Mouse (Mus musculus): ENCODE data around the gene Dcst2.

The Dcst2 gene

GRCm38 (mm10) chr3:89332476-89332875, 29.3 kb upstream of the Dcst2 start:
- DNase-seq = no peak

GRCm38 (mm10) chr3:89333053-89333452, 28.7 kb upstream of the Dcst2 start:
- DNase-seq = no peak

GRCm38 (mm10) chr3:89336529-89336928, 25.2 kb upstream of the Dcst2 start:
- DNase-seq = peak; percentile 7

- no peak for DNase-seq
Observed at GRCm38 (mm10) chr3:89337062-89337720, 24.6 kb upstream of the Dcst2 start.

- DNase-seq = peak; percentile 77
Observed at GRCm38 (mm10) chr3:89337721-89338578, 23.8 kb upstream of the Dcst2 start, which contains the start of gene Efna4. Efna4 (minus strand) TSS chr3:89338028.

- DNase-seq = peak; percentile 86
Observed at GRCm38 (mm10) chr3:89339416-89339815, 22.4 kb upstream of the Dcst2 start.

- DNase-seq = peak; percentile 86
Observed at GRCm38 (mm10) chr3:89340465-89340864, 21.3 kb upstream of the Dcst2 start.

- DNase-seq = no peak
Observed at GRCm38 (mm10) chr3:89341794-89342193, 20.0 kb upstream of the Dcst2 start.

- no peak for DNase-seq
Observed at GRCm38 (mm10) chr3:89343279-89343678, 18.5 kb upstream of the Dcst2 start.

GRCm38 (mm10) chr3:89346815-89347540, 14.8 kb upstream of the Dcst2 start:
- DNase-seq = no peak

GRCm38 (mm10) chr3:89347916-89348315, 13.9 kb upstream of the Dcst2 start:
- peak; percentile 65 for DNase-seq

- peak; percentile 76 for DNase-seq
Observed at GRCm38 (mm10) chr3:89348911-89349868, 12.6 kb upstream of the Dcst2 start.

- peak; percentile 96 for DNase-seq
Observed at GRCm38 (mm10) chr3:89349869-89350501, 11.8 kb upstream of the Dcst2 start, which contains the start of gene Adam15. Adam15 (minus strand) TSS chr3:89349996.

GRCm38 (mm10) chr3:89351271-89351670, 10.5 kb upstream of the Dcst2 start:
- no peak for DNase-seq

- peak; percentile 93 for DNase-seq
Observed at GRCm38 (mm10) chr3:89354816-89355511, 6.8 kb upstream of the Dcst2 start.

- peak; percentile 43 for DNase-seq
Observed at GRCm38 (mm10) chr3:89355512-89355902, 6.3 kb upstream of the Dcst2 start.

GRCm38 (mm10) chr3:89356029-89356428, 5.7 kb upstream of the Dcst2 start:
- no peak for DNase-seq

- no peak for DNase-seq
Observed at GRCm38 (mm10) chr3:89359630-89360029, 2.1 kb upstream of the Dcst2 start.

- DNase-seq = no peak
Observed at GRCm38 (mm10) chr3:89360237-89360636, 1.5 kb upstream of the Dcst2 start.

- no peak for DNase-seq
Observed at GRCm38 (mm10) chr3:89364631-89365030, 2.9 kb downstream of the Dcst2 start.

GRCm38 (mm10) chr3:89365153-89365485, 3.3 kb downstream of the Dcst2 start, which contains the start of gene Dcst1:
Dcst1 (minus strand) TSS chr3:89365253.
- no peak for DNase-seq

Measured in kidney, postnatal 10 days (tissue).